Mouse (Mus musculus) thymus, postnatal 0 days (tissue): Measurements from ENCODE around the gene Prr5l. TPM values are rescaled to one million over a fixed set of nuclear protein-coding genes. Genes with fewer than 3 reads are reported as not detected.
"Not testable (repeated sequence)": the region's sequence is repeated elsewhere in the genome, so short reads cannot be mapped to it uniquely, and the experiment has no call there.

Experiments used
- DNase-seq: peaks from one replicate; pipeline ENCODE4 v3.0.0-alpha.2; 2015; ENCODE audit warnings: low spot score
- polyA plus RNA-seq: library from polyadenylated mRNA; unstranded; fragments of >200 nt; fragmentation: Nextera tagmentation; extraction: Ambion mirVana; gene quantifications from 2 replicates; pipeline ENCODE4 v1.2.1, GENCODE M21; 2015

The Prr5l gene
- polyA plus RNA-seq, 1 experiment from 2014 or later = 5.1 TPM

DNA sequence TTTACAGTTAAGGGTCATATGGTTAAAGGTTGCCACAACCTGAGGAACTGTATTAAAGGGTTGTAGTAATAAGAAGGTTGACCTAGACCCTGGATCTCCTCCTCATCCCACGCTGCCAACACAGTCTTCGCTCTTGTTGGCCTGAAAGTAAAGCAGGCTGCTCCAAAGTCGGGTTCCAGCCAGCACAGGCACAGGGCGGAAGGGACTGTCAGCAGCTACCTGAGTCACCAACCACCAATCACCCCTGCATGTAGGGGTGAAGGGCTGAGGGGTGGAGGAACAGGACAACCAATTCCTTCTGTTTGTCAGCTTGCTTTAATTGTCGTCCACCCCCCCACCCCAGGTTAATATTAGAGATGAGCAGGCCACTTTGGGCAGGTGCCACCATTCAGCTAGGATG, 119.3 kb downstream of the Prr5l start:
- DNase-seq = no peak

GRCm38 (mm10) chr2:101762955-101763386, 119.9 kb downstream of the Prr5l start:
- DNase-seq = no peak

GRCm38 (mm10) chr2:101762405-101762804, 120.4 kb downstream of the Prr5l start:
- peak; percentile 6 for DNase-seq

DNA sequence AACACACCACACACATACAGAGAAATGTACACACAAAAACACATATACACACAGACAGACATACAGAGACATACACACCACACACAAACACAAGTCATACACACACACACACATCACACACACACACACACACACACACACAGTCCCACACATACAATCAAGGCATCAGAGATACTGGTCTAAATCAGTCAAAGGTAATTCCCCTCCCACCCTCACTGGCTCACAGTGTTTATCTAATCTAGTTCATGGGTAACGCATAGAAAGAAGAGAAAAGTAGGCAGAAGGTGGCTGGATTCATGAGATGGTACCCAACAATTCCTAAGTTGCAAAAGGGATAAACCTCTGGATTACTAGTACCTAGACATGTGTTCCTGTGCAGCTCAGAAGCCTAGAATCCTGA, 120.9 kb downstream of the Prr5l start:
- DNase-seq = no peak

DNA sequence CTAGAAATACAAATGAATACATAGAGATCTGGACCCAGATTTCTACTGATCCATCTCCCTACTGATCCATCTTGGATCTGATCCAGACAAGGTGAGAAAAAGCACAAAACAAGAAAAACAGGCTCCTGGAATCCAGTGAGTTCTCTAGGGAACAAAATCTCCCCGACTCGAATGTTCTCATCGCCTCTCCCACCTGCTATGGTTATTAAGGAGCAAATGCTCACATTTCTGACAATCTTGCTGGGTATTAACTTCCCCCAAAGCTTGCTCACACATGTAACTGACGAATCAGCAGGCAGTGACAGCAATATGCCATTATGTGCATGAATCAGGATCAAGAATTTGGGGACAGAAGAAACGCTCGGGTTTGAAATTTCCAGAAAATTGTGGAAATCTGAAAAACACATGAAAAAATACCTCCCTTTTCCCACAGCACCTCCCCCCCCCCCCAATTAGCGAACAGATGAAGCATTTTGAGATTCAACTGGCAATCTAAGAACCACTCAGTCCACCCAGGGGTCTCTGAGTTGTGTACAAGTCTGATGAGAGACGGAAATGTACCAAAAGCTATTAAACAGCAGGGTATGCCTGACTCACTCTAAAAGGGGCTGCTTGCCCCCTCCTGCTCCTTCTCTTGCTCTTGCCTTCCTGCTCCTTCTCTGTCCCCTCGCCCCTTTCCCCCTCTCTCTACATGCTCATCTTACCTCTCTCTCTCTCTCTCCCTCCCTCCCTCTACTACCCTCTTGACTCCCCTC, 123.1 kb downstream of the Prr5l start:
- DNase-seq = no peak

DNA sequence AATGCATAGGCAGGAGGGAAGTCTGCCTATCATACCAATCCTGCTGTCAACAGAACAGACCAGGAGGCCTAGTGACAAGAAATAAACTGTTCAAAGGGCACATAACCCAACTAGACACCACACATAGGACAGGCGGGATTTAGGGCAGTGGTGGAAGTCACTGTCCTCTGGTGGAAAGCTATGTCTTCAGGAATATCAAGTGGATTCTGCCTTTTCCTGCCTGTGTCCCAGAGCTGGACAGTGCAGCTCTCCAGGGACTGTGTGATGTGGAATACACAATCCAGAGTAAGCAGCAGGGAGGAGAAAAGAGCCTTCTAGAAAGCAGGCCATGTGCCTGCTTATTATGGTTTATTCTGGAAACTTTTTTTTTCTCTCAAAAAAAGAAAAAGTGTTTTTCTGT, 125.0 kb downstream of the Prr5l start:
- no peak for DNase-seq

GRCm38 (mm10) chr2:101756069-101756753, 126.6 kb downstream of the Prr5l start:
- DNase-seq = peak; percentile 56

- peak; percentile 20 for DNase-seq
Measured at GRCm38 (mm10) chr2:101754939-101755555, 127.8 kb downstream of the Prr5l start.

- DNase-seq = no peak
Measured at GRCm38 (mm10) chr2:101754428-101754827, 128.4 kb downstream of the Prr5l start.

GRCm38 (mm10) chr2:101752979-101753378, 129.8 kb downstream of the Prr5l start:
- no peak for DNase-seq

DNA sequence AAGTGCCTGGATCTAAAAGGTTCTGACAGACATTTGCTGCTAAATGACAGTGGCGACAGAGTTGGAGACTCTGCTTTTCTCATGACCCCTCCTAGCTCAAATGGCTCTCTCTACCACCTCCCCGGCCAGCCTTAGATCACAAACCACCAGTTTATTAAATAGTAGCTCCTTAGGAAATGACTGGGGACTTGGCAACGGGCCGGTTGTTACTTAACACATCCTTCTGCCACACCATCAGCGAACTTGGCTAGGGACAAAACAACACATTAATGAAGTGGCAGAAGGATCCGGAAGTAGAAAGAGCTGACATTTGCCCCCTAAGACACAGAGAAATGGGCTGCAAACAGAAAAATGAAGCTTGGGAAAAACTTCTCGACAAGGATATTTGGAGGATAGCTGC, 130.4 kb downstream of the Prr5l start:
- DNase-seq = no peak

GRCm38 (mm10) chr2:101751236-101751922, 131.4 kb downstream of the Prr5l start:
- no peak for DNase-seq

GRCm38 (mm10) chr2:101746537-101746936, 136.3 kb downstream of the Prr5l start:
- no peak for DNase-seq

GRCm38 (mm10) chr2:101745656-101746055, 137.2 kb downstream of the Prr5l start:
- DNase-seq = not testable (repeated sequence)

- no peak for DNase-seq
Measured at GRCm38 (mm10) chr2:101742072-101742860, 140.6 kb downstream of the Prr5l start.

GRCm38 (mm10) chr2:101741653-101742052, 141.2 kb downstream of the Prr5l start:
- DNase-seq = no peak

- DNase-seq = no peak
Measured at GRCm38 (mm10) chr2:101739914-101740313, 142.9 kb downstream of the Prr5l start.

DNA sequence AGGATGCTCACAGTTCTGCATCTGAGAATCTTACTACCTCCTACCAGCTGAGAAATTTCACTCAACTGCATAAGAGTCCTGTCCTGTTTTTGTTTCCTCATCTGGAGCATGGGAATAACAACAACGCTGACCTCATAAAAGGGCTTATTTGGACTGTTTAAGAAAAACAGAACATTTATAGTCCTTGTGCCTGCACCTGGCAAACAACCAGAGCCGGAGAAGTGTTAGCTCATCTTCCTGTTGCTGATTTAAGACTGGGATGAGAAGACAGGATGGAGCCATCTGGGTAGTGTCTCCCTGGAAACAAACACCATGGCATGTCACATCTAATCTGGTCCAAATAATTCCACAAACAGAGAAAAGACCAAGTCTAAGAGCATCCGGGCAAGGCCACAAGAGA, 149.3 kb downstream of the Prr5l start:
- no peak for DNase-seq

- DNase-seq = peak; percentile 30
Measured at GRCm38 (mm10) chr2:101732777-101733210, 150.0 kb downstream of the Prr5l start.

DNA sequence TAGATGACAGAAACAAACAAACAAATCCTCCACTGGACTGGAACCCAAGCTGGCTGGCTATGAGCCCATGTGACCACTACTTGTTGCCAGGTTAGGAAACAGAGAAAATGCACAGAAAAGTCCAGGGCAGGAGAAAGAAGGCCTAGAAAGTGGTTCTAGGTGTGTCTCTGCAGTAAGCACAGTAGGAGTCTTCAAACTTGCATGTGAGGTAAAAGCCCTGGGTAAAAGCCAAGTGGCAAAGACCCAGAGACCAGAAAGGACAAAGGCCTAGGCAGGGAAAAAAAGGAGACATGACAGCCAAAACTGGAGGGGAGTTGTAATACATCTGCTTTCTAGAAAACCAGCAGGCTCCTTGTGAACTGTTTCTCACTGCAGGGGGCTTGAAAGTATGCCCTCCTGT, 151.9 kb downstream of the Prr5l start:
- no peak for DNase-seq

GRCm38 (mm10) chr2:101729472-101729871, 153.4 kb downstream of the Prr5l start:
- DNase-seq = no peak
